Mouse (Mus musculus): ENCODE measurements at regions not wholly inside any gene's neighbourhood (a gene's known extent, or its start where the extent isn't known, plus 50 kb on each side); places are given as distances from the start of the nearest gene placed in this dataset.

DNA sequence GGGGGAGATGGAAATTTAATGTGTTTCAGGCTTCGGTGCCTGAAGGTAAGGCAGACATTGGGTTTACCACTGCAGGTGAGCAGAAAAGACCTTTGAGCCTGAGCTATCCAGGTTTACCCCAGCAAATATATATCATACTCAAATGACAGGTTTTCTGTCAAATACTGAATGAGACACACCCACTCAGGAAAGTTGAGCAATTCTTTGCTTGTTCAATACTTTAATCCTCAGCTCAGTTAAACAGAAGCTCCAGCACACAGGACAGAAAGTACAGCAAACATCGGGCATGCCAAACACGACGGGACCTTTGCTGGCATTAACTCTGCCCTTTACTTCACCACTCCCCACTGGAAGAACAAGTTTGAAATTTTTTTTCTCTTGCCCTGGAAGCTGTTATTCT lies 307.9 kb downstream of the Btg1 start:
- TF ChIP-seq CTCF (IDR thresholded peaks at IDR 0.05) (no peak), EP300 (IDR thresholded peaks at IDR 0.05) (peak; percentile 45)
